Mouse (Mus musculus) hindlimb bud, embryonic 11.5 days (tissue): ENCODE data around the gene Tmem260.
"Not testable (repeated sequence)": the region's sequence is repeated elsewhere in the genome, so short reads cannot be mapped to it uniquely, and the experiment has no call there.

Experiments used
- DNase-seq: peaks from one replicate; pipeline ENCODE4 v3.0.0-alpha.2; 2012; ENCODE audit warnings: low read depth, low spot score; ENCODE audit errors: extremely low spot score

Gene Tmem260

GRCm38 (mm10) chr14:48445984-48446683, at the start of gene Tmem260:
TSS of gene Tmem260 (plus strand) at chr14:48446124.
- DNase-seq = peak; percentile 89

GRCm38 (mm10) chr14:48406086-48406485, 39.8 kb upstream of the Tmem260 start:
- no peak for DNase-seq

- no peak for DNase-seq
Measured at GRCm38 (mm10) chr14:48417064-48417463, 28.9 kb upstream of the Tmem260 start.

GRCm38 (mm10) chr14:48418264-48418663, 27.7 kb upstream of the Tmem260 start:
- DNase-seq = no peak

- DNase-seq = no peak
Measured at GRCm38 (mm10) chr14:48418672-48419071, 27.3 kb upstream of the Tmem260 start.

GRCm38 (mm10) chr14:48421476-48421875, 24.4 kb upstream of the Tmem260 start:
- DNase-seq = no peak

GRCm38 (mm10) chr14:48421996-48422395, 23.9 kb upstream of the Tmem260 start:
- DNase-seq = no peak

GRCm38 (mm10) chr14:48422436-48422835, 23.5 kb upstream of the Tmem260 start:
- DNase-seq = no peak

- no peak for DNase-seq
Measured at GRCm38 (mm10) chr14:48422901-48423300, 23.0 kb upstream of the Tmem260 start.

GRCm38 (mm10) chr14:48431978-48432377, 13.9 kb upstream of the Tmem260 start:
- DNase-seq = no peak

- DNase-seq = no peak
Measured at GRCm38 (mm10) chr14:48443796-48444195, 2.1 kb upstream of the Tmem260 start.

- no peak for DNase-seq
Measured at GRCm38 (mm10) chr14:48451966-48452407, 6.1 kb downstream of the Tmem260 start.

GRCm38 (mm10) chr14:48453411-48453810, 7.5 kb downstream of the Tmem260 start:
- DNase-seq = no peak

GRCm38 (mm10) chr14:48456305-48457092, 10.6 kb downstream of the Tmem260 start:
- no peak for DNase-seq

GRCm38 (mm10) chr14:48457288-48457938, 11.5 kb downstream of the Tmem260 start:
- no peak for DNase-seq

- DNase-seq = no peak
Measured at GRCm38 (mm10) chr14:48458901-48459300, 13.0 kb downstream of the Tmem260 start.

- no peak for DNase-seq
Measured at GRCm38 (mm10) chr14:48468339-48468738, 22.4 kb downstream of the Tmem260 start.

- no peak for DNase-seq
Measured at GRCm38 (mm10) chr14:48470742-48471487, 25.0 kb downstream of the Tmem260 start.

- DNase-seq = no peak
Measured at GRCm38 (mm10) chr14:48472179-48472578, 26.3 kb downstream of the Tmem260 start.

GRCm38 (mm10) chr14:48475370-48475769, 29.4 kb downstream of the Tmem260 start:
- DNase-seq = no peak

GRCm38 (mm10) chr14:48475834-48476233, 29.9 kb downstream of the Tmem260 start:
- not testable (repeated sequence) for DNase-seq
